Mouse (Mus musculus): ENCODE measurements at regions not wholly inside any gene's neighbourhood (a gene's known extent, or its start where the extent isn't known, plus 50 kb on each side); places are given as distances from the start of the nearest gene placed in this dataset.

GRCm38 (mm10) chr10:60985109-60985576 is 104.0 kb upstream of the Pcbd1 start:
- Histone ChIP-seq H3K27ac (peak overlapping the region; percentile 7; the same call in 1 of the 2 replicates), H3K36me3 (no peaks in the 10 kb centered on the region), H3K4me2 (replicated peaks) (no peak overlapping the region), H3K4me3 (no peak overlapping the region), H3K9ac (no peak overlapping the region), H3K27me3 (replicated peaks) (no peaks in the 10 kb centered on the region), H3K9me3 (no peaks in the 10 kb centered on the region), H3K4me1 (peaks cover 10% of the 10 kb centered on the region; the same call in 1 of the 2 replicates)
- 9% methylated on average over 10 of the region's 10 CpGs for WGBS
- ATAC-seq (ENCODE audit: low FRiP score, low read depth), result peak; percentile 63

- H3K4me1 ChIP-seq, result peaks cover 10% of the 10 kb centered on the region
- H3K4me3 ChIP-seq, result no peak overlapping the region
- no peaks in the 10 kb centered on the region for H3K9me3 ChIP-seq
- H3K36me3 ChIP-seq, result no peaks in the 10 kb centered on the region
- no peak overlapping the region for H3K27ac ChIP-seq
- WGBS, result 46% methylated on average over 6 of the region's 6 CpGs
- 0 out of 2 replicates have a peak, but pooled peaks have one; percentile 27 for ATAC-seq (ENCODE audit: low FRiP score, low read depth)
- no peak overlapping the region for H3K4me2 ChIP-seq (replicated peaks)
- H3K27me3 ChIP-seq (replicated peaks), result peaks cover 5% of the 10 kb centered on the region
- no peak overlapping the region for H3K9ac ChIP-seq
These were observed 107.4 kb upstream of the Pcbd1 start for GRCm38 (mm10) chr10:60981770-60982169.

DNA sequence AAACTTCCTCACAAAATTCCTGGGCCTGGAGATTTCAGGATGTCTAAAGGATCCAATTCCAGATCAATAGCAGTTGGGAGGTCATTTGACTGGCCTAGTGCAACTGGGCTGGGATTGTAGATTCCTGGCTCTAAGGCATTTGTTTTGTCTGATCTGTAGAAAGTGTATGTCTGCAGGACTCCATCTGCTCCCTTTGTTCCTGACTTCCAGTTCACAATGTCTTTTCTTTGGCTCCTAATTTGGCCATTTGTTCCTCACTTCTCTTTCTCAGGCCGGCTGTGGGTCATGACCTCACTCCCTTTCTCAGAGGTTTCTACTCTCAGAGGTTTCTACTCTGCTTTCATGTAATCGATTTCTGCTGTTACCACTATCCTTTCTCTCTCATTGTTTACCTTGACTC is 115.5 kb upstream of the Pcbd1 start:
- H3K4me1 ChIP-seq, result no peaks in the 10 kb centered on the region
- WGBS, result 3% methylated on average over 2 of the region's 2 CpGs
- H3K36me3 ChIP-seq, result no peaks in the 10 kb centered on the region
- peaks cover under 1% of the 10 kb centered on the region; the same call in 1 of the 2 replicates for H3K27me3 ChIP-seq (replicated peaks)
- no peak overlapping the region for H3K4me2 ChIP-seq (replicated peaks)
- no peak overlapping the region for H3K27ac ChIP-seq
- H3K4me3 ChIP-seq, result no peak overlapping the region
- H3K9me3 ChIP-seq, result 0 out of 2 replicates have a peak, but pooled peaks cover 3% of the 10 kb centered on the region
- H3K9ac ChIP-seq, result no peak overlapping the region
- no peak for ATAC-seq (ENCODE audit: low FRiP score, low read depth)

- Histone ChIP-seq H3K4me3 (no peak overlapping the region), H3K4me2 (replicated peaks) (no peak overlapping the region), H3K27ac (no peak overlapping the region), H3K4me1 (no peaks in the 10 kb centered on the region), H3K36me3 (no peaks in the 10 kb centered on the region), H3K9ac (no peak overlapping the region), H3K9me3 (no peaks in the 10 kb centered on the region), H3K27me3 (replicated peaks) (no peaks in the 10 kb centered on the region)
- 77% methylated on average over 10 of the region's 10 CpGs for WGBS
- no peak for ATAC-seq (ENCODE audit: low FRiP score, low read depth)
These were observed 124.3 kb upstream of the Pcbd1 start for GRCm38 (mm10) chr10:60964843-60965242.

DNA sequence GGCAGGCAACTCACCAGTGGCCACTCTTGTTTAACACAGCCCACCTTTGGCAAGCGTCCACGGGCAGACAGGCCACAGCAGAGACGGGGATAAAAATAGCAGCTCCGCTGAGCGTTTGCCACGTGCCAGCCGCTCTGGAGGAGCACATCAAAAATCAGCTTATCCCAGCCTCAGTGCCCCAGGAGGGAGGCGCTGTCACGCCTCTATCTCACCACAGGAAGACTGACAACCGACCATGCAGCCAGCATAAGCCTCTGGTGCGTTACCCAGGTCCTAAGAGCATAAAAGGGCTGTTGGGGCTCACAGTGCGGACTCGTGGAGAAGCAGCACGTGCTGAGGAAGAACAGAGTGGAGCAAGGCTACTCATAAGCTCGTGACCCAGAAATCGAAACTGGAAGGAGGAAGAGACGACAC is 126.4 kb upstream of the Unc5b start:
- Histone ChIP-seq H3K36me3 (no peaks in the 10 kb centered on the region), H3K27me3 (replicated peaks) (no peaks in the 10 kb centered on the region), H3K4me1 (0 out of 2 replicates have a peak, but pooled peaks cover 1% of the 10 kb centered on the region), H3K9me3 (no peaks in the 10 kb centered on the region), H3K4me2 (replicated peaks) (no peak overlapping the region), H3K27ac (no peak overlapping the region), H3K4me3 (no peak overlapping the region), H3K9ac (no peak overlapping the region)
- WGBS, result 52% methylated on average over 17 of the region's 17 CpGs
- no peak for ATAC-seq (ENCODE audit: low FRiP score, low read depth)

GRCm38 (mm10) chr10:60955467-60955866 is 124.1 kb upstream of the Unc5b start:
- peaks cover 6% of the 10 kb centered on the region; the same call in 1 of the 2 replicates for H3K4me1 ChIP-seq
- no peaks in the 10 kb centered on the region for H3K27me3 ChIP-seq (replicated peaks)
- no peak overlapping the region for H3K27ac ChIP-seq
- H3K9ac ChIP-seq, result no peak overlapping the region
- 56% methylated on average over 9 of the region's 9 CpGs for WGBS
- no peaks in the 10 kb centered on the region for H3K9me3 ChIP-seq
- ATAC-seq (ENCODE audit: low FRiP score, low read depth), result no peak
- no peaks in the 10 kb centered on the region for H3K36me3 ChIP-seq
- H3K4me2 ChIP-seq (replicated peaks), result no peak overlapping the region
- H3K4me3 ChIP-seq, result no peak overlapping the region

DNA sequence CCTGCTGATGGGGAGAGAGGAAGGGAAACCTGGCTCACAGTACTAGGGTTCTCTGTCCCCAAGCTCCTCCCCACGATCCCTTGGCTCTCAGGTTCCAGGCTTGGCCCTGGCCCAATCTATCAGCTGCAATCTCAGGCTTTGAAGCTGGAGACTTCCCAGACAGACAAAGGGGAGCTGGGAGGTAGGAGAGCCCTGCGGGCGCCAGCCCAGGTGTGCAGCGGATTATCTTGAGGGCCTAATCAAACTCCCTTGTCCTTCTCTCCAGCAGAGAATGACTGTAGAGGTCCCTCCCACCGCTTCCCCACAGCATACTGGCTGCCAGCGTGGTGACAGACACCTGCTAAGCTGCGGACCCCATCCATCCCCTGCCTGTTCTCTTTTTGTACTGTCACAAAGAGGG is 121.1 kb upstream of the Unc5b start:
- peaks cover 6% of the 10 kb centered on the region; the same call in 1 of the 2 replicates for H3K4me1 ChIP-seq
- H3K9me3 ChIP-seq, result no peaks in the 10 kb centered on the region
- H3K4me3 ChIP-seq, result no peak overlapping the region
- H3K36me3 ChIP-seq, result no peaks in the 10 kb centered on the region
- H3K27me3 ChIP-seq (replicated peaks), result no peaks in the 10 kb centered on the region
- no peak overlapping the region for H3K27ac ChIP-seq
- H3K4me2 ChIP-seq (replicated peaks), result no peak overlapping the region
- H3K9ac ChIP-seq, result no peak overlapping the region
- 16% methylated on average over 7 of the region's 7 CpGs for WGBS
- no peak for ATAC-seq (ENCODE audit: low FRiP score, low read depth)

DNA sequence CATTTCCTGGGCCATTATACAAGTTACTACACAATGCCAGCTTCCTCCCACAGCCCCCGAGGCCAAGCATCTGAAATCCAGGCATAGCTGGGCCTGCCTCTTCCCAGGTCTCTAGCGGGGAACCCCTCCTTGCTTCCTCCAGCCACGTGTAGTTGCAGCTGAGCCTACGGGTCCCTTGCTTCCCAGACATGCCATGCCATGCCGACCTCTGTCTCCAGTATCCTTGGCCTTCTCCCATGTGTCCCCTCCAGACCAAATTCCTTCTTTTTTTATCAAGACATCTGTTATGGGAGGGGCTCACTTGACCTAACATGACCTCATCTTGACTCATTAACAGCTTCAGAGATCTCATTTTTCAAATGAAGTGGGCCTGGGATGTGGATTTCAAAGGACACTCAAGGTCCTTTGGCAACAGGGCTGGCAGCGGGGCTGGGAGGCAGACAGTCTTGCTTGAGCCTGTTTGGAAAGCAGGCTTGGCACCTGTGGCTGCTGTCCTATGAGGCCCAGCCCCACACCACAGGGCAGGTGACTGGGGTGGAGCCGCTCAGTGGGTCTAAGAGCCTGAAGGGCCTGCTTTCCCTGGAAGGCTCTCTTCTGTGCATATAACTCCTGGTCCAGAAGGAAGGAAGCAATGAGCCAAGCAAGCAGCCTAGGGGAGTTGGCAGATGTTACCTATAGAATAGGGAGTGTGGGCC is 117.7 kb upstream of the Unc5b start:
- Histone ChIP-seq H3K27me3 (replicated peaks) (no peaks in the 10 kb centered on the region), H3K36me3 (no peaks in the 10 kb centered on the region), H3K4me3 (no peak overlapping the region), H3K9me3 (no peaks in the 10 kb centered on the region), H3K27ac (no peak overlapping the region), H3K4me2 (replicated peaks) (no peak overlapping the region), H3K9ac (no peak overlapping the region), H3K4me1 (peaks cover 6% of the 10 kb centered on the region; the same call in 1 of the 2 replicates)
- no peak for ATAC-seq (ENCODE audit: low FRiP score, low read depth)
- WGBS, result 52% methylated on average over 7 of the region's 7 CpGs

- 72% methylated on average over 6 of the region's 6 CpGs for WGBS
- no peak for ATAC-seq (ENCODE audit: low FRiP score, low read depth)
- Histone ChIP-seq H3K4me3 (no peak overlapping the region), H3K27ac (no peak overlapping the region), H3K9me3 (no peaks in the 10 kb centered on the region), H3K9ac (no peak overlapping the region), H3K36me3 (no peaks in the 10 kb centered on the region), H3K27me3 (replicated peaks) (no peaks in the 10 kb centered on the region), H3K4me1 (no peaks in the 10 kb centered on the region), H3K4me2 (replicated peaks) (no peak overlapping the region)
These were observed 111.7 kb upstream of the Unc5b start for GRCm38 (mm10) chr10:60943074-60943473.

DNA sequence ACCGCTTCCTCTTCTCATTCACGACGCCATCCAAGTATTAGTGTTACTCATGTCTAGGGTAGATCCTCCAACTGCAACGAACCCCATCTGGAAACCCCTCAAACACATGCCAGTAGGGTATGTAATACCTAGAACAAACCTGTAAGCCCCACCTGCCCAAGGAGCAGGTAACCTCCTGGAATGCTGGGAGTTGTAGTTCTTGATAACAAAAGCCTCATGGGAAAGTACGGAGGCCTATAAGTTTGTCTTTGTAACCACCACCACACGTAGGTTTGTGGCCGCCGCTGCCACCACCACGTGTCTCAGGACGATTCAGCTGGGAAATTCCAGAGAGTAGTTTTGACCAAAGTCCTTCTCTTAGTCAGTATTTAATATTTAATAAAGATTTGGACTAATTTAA is 107.4 kb upstream of the Unc5b start:
- Histone ChIP-seq H3K27me3 (replicated peaks) (no peaks in the 10 kb centered on the region), H3K9me3 (no peaks in the 10 kb centered on the region), H3K4me2 (replicated peaks) (no peak overlapping the region), H3K4me1 (peaks cover 16% of the 10 kb centered on the region; the same call in 1 of the 2 replicates), H3K9ac (no peak overlapping the region), H3K36me3 (no peaks in the 10 kb centered on the region), H3K4me3 (no peak overlapping the region), H3K27ac (no peak overlapping the region)
- ATAC-seq (ENCODE audit: low FRiP score, low read depth), result no peak
- WGBS, result 91% methylated on average over 10 of the region's 10 CpGs

- H3K27me3 ChIP-seq (replicated peaks), result no peaks in the 10 kb centered on the region
- H3K36me3 ChIP-seq, result no peaks in the 10 kb centered on the region
- H3K9me3 ChIP-seq, result no peaks in the 10 kb centered on the region
- H3K4me3 ChIP-seq, result no peak overlapping the region
- ATAC-seq (ENCODE audit: low FRiP score, low read depth), result no peak
- H3K4me2 ChIP-seq (replicated peaks), result no peak overlapping the region
- no peak overlapping the region for H3K27ac ChIP-seq
- no peak overlapping the region for H3K9ac ChIP-seq
- peaks cover 22% of the 10 kb centered on the region for H3K4me1 ChIP-seq
- 64% methylated on average over 7 of the region's 7 CpGs for WGBS
These were observed 106.1 kb upstream of the Unc5b start for GRCm38 (mm10) chr10:60937517-60937866.

- no peaks in the 10 kb centered on the region for H3K27me3 ChIP-seq (replicated peaks)
- no peaks in the 10 kb centered on the region for H3K36me3 ChIP-seq
- ATAC-seq (ENCODE audit: low FRiP score, low read depth), result no peak
- no peak overlapping the region for H3K9ac ChIP-seq
- WGBS, result 23% methylated on average over 13 of the region's 13 CpGs
- no peak overlapping the region for H3K4me3 ChIP-seq
- no peak overlapping the region for H3K27ac ChIP-seq
- no peak overlapping the region for H3K4me2 ChIP-seq (replicated peaks)
- H3K9me3 ChIP-seq, result no peaks in the 10 kb centered on the region
- peaks cover 22% of the 10 kb centered on the region for H3K4me1 ChIP-seq
These were observed 105.5 kb upstream of the Unc5b start for GRCm38 (mm10) chr10:60936659-60937516.

Measured in neural tube, embryonic 12.5 days (tissue).